Mouse (Mus musculus): ENCODE data around the gene Lrrc8c. TPM values are rescaled to one million over a fixed set of nuclear protein-coding genes. Genes with fewer than 3 reads are reported as not detected.
A peak's percentile ranks its signal among the peaks of the same experiment; 100 is the strongest.

Gene Lrrc8c
- polyA plus RNA-seq, 1 experiment = 7.1 TPM

DNA sequence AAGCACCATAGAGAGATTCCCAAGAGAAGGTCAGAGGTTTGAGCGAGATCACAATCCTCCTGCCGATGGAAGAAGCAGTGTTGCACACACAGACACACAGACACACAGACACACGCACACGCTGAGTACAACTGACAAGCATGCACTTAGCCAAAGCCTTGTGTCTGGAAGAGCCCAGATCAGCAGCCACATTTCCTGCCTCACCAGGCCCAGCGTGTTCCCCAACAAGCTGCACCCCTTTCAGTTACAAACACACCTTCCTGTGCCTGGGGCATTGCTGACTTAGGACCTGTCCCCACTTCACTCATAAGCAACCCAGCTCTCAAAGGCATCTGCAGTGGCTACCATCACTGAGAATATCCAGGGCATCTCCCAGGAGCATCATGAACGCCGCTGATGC lies 25.8 kb upstream of the Lrrc8c start:
- Histone ChIP-seq H3K4me3 (ENCODE audit: insufficient read depth, poor library complexity, severe bottlenecking) (no peak overlapping the region), H3K36me3 (ENCODE audit: control insufficient read depth, insufficient read depth) (no peaks in the 10 kb centered on the region), H3K79me3 (ENCODE audit: low read depth) (no peaks in the 10 kb centered on the region), H3ac (ENCODE audit: control insufficient read depth, insufficient read length, low read depth) (no peak overlapping the region), H3K27me3 (ENCODE audit: control insufficient read depth, insufficient read depth, insufficient read length) (no peaks in the 10 kb centered on the region), H3K79me2 (ENCODE audit: control insufficient read depth, insufficient read depth) (no peaks in the 10 kb centered on the region)
- TF ChIP-seq CEBPB (IDR thresholded peaks at IDR 0.05; ENCODE audit: low read depth) (no peak), MYOG (IDR thresholded peaks at IDR 0.05; ENCODE audit: control insufficient read depth, extremely low read depth, insufficient read length) (no peak), CTCF (IDR thresholded peaks at IDR 0.05; ENCODE audit: control insufficient read depth, insufficient read depth, insufficient read length) (no peak), MAX (IDR thresholded peaks at IDR 0.05) (no peak), FOSL1 (IDR thresholded peaks at IDR 0.05; ENCODE audit: insufficient read depth, low read length, poor library complexity, severe bottlenecking) (no peak)

DNA sequence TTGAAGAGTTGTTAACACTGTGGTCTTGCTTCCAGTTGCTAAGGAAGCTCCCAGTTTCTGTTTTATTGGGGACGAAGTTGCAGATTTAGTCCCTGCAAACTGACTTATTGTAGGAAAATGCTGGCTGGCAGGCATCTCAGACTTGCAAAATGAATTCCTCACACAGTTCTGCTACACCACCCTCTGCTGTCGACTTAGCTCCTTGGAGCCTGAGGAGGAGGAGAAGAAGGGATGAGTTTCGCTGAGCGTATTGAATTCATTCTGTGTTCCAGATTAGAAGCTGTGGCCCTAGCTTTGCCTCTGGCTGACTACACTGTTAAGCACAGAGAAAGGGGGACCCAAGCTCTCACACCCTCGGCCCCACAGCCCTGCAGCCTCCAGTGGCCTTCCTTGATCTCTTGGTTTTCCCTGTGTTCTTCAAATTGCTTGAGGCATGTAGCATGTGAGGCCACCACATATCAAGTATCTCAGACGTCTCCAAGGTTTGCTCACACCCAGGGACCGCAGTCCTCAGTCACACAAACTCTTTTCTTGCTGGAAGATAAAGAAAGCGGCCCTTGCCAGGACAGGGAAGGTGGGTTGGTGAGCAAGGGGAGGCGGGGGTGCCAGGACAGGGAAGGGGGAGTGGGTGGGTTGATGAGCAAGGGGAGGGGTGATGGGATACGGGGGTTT lies 24.8 kb upstream of the Lrrc8c start:
- TF ChIP-seq USF1 (IDR thresholded peaks at IDR 0.05; ENCODE audit: low read depth) (no peak), CEBPB (IDR thresholded peaks at IDR 0.05; ENCODE audit: low read depth) (no peak), MAX (IDR thresholded peaks at IDR 0.05) (no peak), FOSL1 (IDR thresholded peaks at IDR 0.05; ENCODE audit: insufficient read depth, low read length, poor library complexity, severe bottlenecking) (no peak), MYOG (IDR thresholded peaks at IDR 0.05; ENCODE audit: control insufficient read depth, extremely low read depth, insufficient read length) (no peak), MYOD1 (IDR thresholded peaks at IDR 0.05; ENCODE audit: control insufficient read depth, insufficient read length, low read depth) (no peak), CTCF (IDR thresholded peaks at IDR 0.05; ENCODE audit: control insufficient read depth, insufficient read depth, insufficient read length) (no peak)
- Histone ChIP-seq H3K27me3 (ENCODE audit: control insufficient read depth, insufficient read depth, insufficient read length) (no peaks in the 10 kb centered on the region), H3K36me3 (ENCODE audit: control insufficient read depth, insufficient read depth) (no peaks in the 10 kb centered on the region), H3K79me3 (ENCODE audit: low read depth) (no peaks in the 10 kb centered on the region), H3K4me3 (ENCODE audit: insufficient read depth, poor library complexity, severe bottlenecking) (no peak overlapping the region), H3K79me2 (ENCODE audit: control insufficient read depth, insufficient read depth) (no peaks in the 10 kb centered on the region), H3ac (ENCODE audit: control insufficient read depth, insufficient read length, low read depth) (no peak overlapping the region)

DNA sequence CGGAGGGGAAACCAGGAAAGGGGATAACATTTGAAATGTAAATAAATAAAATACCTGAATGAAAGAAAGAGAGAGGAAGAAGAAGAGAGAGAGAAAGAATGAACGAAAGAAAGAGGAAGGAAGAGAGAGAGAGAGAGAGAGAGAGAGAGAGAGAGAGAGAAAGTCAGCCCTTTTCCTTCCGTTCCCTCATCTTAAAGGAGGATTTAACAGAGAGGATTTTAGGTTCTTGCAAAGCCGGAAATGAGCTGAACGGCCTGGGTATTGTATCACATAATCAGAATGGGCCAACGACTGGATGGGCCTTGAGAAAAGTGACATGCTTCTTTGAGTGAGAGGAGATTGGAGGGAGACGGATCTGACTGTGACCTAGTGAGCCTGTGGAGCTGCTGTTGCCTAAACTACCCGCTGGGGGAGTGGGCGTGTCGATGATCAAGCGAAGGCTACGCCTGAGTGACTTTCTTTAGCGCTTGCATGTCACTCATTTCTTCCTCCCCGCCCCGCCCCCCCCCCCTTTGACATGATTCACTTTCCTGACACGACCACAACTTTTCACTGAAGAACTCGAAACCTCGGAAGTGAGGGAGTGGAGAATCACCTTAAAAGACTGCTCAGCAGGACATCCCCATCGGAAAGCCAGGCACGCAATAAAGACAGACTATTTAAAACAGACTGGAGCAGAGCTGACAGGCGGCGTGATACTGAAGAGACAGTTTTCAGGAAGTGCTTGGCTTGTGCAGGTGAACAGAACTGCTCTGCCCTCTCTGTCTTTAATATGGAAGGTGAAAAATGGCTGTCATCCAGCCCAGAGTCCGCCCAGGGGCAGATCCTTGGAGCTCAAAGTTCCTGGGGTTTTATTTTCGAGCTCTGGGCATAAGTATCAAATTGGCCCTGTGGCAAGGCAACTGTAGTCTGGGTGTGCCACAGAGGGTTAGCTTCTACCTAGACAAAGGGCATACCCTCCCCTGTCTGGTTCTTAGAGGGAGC lies 24.0 kb upstream of the Lrrc8c start:
- Histone ChIP-seq H3ac (ENCODE audit: control insufficient read depth, insufficient read length, low read depth) (no peak overlapping the region), H3K36me3 (ENCODE audit: control insufficient read depth, insufficient read depth) (no peaks in the 10 kb centered on the region), H3K27me3 (ENCODE audit: control insufficient read depth, insufficient read depth, insufficient read length) (no peaks in the 10 kb centered on the region), H3K79me2 (ENCODE audit: control insufficient read depth, insufficient read depth) (no peaks in the 10 kb centered on the region), H3K4me3 (ENCODE audit: insufficient read depth, poor library complexity, severe bottlenecking) (peak overlapping the region; percentile 11), H3K79me3 (ENCODE audit: low read depth) (no peaks in the 10 kb centered on the region)
- TF ChIP-seq MAX (IDR thresholded peaks at IDR 0.05) (peak; percentile 30), USF1 (IDR thresholded peaks at IDR 0.05; ENCODE audit: low read depth) (no peak)

DNA sequence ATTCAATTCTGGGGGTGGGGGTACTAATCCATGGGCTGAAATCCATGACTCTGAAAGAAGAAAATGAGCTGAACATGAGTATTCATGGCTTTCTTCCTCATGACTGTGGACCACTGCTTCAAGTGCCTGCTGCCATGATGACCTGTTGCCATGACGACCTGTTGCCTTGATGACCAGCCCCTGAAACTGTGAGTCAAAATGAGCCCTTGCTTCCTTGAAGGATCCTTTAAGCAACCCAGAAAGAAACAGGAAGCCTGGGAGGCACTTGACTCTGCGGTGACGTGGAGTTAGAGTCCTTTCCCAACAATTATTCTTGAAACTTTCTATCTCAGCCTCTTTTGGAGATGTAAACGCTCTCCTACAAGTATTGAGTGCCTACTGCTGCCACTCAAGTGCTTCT lies 23.1 kb upstream of the Lrrc8c start:
- no peak overlapping the region for H3ac ChIP-seq (ENCODE audit: control insufficient read depth, insufficient read length, low read depth)
- no peaks in the 10 kb centered on the region for H3K27me3 ChIP-seq (ENCODE audit: control insufficient read depth, insufficient read depth, insufficient read length)
- TF ChIP-seq MAX (IDR thresholded peaks at IDR 0.05) (no peak), CTCF (IDR thresholded peaks at IDR 0.05; ENCODE audit: control insufficient read depth, insufficient read depth, insufficient read length) (no peak), MYOD1 (IDR thresholded peaks at IDR 0.05; ENCODE audit: control insufficient read depth, insufficient read length, low read depth) (no peak), FOSL1 (IDR thresholded peaks at IDR 0.05; ENCODE audit: insufficient read depth, low read length, poor library complexity, severe bottlenecking) (no peak), MYOG (IDR thresholded peaks at IDR 0.05; ENCODE audit: control insufficient read depth, extremely low read depth, insufficient read length) (no peak), USF1 (IDR thresholded peaks at IDR 0.05; ENCODE audit: low read depth) (no peak), CEBPB (IDR thresholded peaks at IDR 0.05; ENCODE audit: low read depth) (no peak)
- H3K79me2 ChIP-seq (ENCODE audit: control insufficient read depth, insufficient read depth) = no peaks in the 10 kb centered on the region
- H3K36me3 ChIP-seq (ENCODE audit: control insufficient read depth, insufficient read depth) = no peaks in the 10 kb centered on the region
- H3K79me3 ChIP-seq (ENCODE audit: low read depth) = no peaks in the 10 kb centered on the region
- H3K4me3 ChIP-seq (ENCODE audit: insufficient read depth, poor library complexity, severe bottlenecking) = no peak overlapping the region

DNA sequence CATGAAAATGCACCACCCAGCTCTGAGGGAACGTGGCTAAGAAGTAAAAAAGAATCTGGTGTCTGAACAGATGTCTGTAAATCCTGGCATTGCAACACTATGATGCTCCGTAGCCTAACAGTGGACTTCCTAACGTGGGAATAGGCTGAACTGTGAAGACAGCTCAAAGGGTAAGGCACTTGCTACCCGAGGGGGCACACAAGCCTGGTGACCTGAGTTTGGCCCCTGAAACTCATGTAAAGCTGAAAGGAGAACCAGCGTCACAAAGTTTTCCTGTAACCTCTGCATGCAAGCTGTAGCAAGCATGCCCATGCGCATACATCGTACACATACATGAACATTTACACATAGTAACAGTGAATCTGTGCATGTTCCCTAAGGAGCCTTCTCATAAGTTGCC lies 22.6 kb upstream of the Lrrc8c start:
- TF ChIP-seq USF1 (IDR thresholded peaks at IDR 0.05; ENCODE audit: low read depth) (no peak), CTCF (IDR thresholded peaks at IDR 0.05; ENCODE audit: control insufficient read depth, insufficient read depth, insufficient read length) (no peak), FOSL1 (IDR thresholded peaks at IDR 0.05; ENCODE audit: insufficient read depth, low read length, poor library complexity, severe bottlenecking) (no peak), MAX (IDR thresholded peaks at IDR 0.05) (no peak), CEBPB (IDR thresholded peaks at IDR 0.05; ENCODE audit: low read depth) (no peak), MYOG (IDR thresholded peaks at IDR 0.05; ENCODE audit: control insufficient read depth, extremely low read depth, insufficient read length) (no peak), MYOD1 (IDR thresholded peaks at IDR 0.05; ENCODE audit: control insufficient read depth, insufficient read length, low read depth) (no peak)
- Histone ChIP-seq H3K4me3 (ENCODE audit: insufficient read depth, poor library complexity, severe bottlenecking) (no peak overlapping the region), H3K27me3 (ENCODE audit: control insufficient read depth, insufficient read depth, insufficient read length) (no peaks in the 10 kb centered on the region), H3K36me3 (ENCODE audit: control insufficient read depth, insufficient read depth) (no peaks in the 10 kb centered on the region), H3K79me3 (ENCODE audit: low read depth) (no peaks in the 10 kb centered on the region), H3ac (ENCODE audit: control insufficient read depth, insufficient read length, low read depth) (no peak overlapping the region), H3K79me2 (ENCODE audit: control insufficient read depth, insufficient read depth) (no peaks in the 10 kb centered on the region)
